Mouse (Mus musculus) liver, adult 2 months (tissue): Measurements from ENCODE around the gene Ptgs1.
"Not testable (repeated sequence)": the region's sequence is repeated elsewhere in the genome, so short reads cannot be mapped to it uniquely, and the experiment has no call there.

Experiments used
- CTCF ChIP-seq: fragments of 200-500 bp; IDR thresholded peaks from 2 replicates; pipeline ENCODE4 v1.5.1; 2011; ENCODE audit warnings: low read depth, low read length, control low read depth
- POLR2A ChIP-seq: fragments of 200-500 bp; IDR thresholded peaks from 2 replicates; pipeline ENCODE4 v1.6.1; 2011; ENCODE audit warnings: low read length, control low read depth; ENCODE audit not compliant: insufficient read depth; ENCODE audit errors: extremely low read depth

- TF ChIP-seq CTCF, POLR2A: not testable (repeated sequence)
Observed at GRCm38 (mm10) chr2:36181587-36182368, 48.4 kb upstream of the Ptgs1 start.
